Mouse (Mus musculus): ENCODE results near the gene Xrcc6.
"Not testable (repeated sequence)": the region's sequence is repeated elsewhere in the genome, so short reads cannot be mapped to it uniquely, and the experiment has no call there.

Xrcc6 gene

GRCm38 (mm10) chr15:81966062-81966829 is 21.4 kb upstream of the Xrcc6 start:
- DNase-seq (ENCODE audit: low spot score in 2 of 2): no peak

DNA sequence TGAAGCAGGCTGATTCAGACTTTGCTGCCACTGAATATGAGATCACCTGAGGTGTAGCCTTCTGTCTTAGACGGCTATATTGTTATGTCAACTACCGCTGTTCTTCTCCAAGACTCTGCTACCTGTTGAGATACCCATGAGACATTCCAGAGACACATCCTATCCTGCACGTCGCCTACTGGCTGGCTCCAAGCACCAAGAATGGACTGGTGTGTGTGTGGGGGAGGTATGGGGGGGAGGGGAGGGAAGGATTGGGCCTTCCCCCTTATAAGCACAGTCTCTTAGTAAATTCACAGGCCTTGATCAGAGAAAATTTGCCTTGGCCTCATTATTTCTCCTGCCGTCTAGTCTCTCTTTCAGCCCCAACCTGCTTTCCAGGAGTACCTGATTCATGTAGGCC is 19.8 kb upstream of the Xrcc6 start:
- DNase-seq (ENCODE audit: low spot score in 2 of 2): no peak

DNA sequence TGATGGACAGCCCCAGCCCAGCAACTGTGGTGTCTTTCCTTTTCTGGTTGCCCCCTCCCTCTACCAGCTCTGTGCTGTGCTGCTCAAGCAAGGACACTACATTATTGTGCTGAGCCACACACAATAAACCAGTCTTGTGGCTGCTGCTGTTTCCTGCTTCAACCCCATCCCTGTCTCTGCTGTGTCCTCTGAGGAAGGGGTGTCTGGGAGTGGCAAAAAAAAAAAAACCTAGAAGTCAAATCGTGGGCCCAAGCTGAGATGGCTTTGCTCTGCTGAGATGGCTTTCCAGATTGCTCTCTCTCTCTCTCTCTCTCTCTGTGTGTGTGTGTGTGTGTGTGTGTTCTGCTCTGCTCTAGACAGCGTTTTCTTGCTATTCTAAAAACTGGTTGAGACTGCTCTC is 19.2 kb upstream of the Xrcc6 start:
- DNase-seq (ENCODE audit: low spot score in 2 of 2): no peak

DNA sequence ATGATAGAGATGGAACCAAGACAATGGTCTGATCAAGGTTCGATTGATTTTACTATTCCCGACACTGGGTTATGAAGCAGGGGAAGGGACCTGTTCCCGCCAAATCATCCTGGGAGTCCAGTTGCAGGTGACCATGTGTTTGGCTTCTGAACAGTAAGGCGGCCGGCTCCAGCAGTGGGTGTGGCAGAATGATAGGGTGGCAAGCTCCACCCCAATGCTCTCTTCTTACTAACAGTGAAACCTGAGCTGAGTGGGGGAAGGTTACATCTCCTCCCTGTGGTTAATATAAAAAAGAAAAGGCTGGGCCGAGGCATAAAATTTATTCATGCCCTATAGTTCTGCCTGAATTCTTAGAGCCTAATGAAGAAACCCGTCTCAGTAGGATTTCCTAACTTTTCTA is 18.5 kb upstream of the Xrcc6 start:
- no peak for DNase-seq (ENCODE audit: low spot score in 2 of 2)

- DNase-seq (ENCODE audit: low spot score in 2 of 2): not testable (repeated sequence)
Measured at GRCm38 (mm10) chr15:81969635-81970034, 18.0 kb upstream of the Xrcc6 start.

- DNase-seq (ENCODE audit: low spot score in 2 of 2): not testable (repeated sequence)
Measured at GRCm38 (mm10) chr15:81970498-81970897, 17.1 kb upstream of the Xrcc6 start.

GRCm38 (mm10) chr15:81975156-81975555 is 12.5 kb upstream of the Xrcc6 start:
- DNase-seq (ENCODE audit: low spot score in 2 of 2): not testable (repeated sequence)

DNA sequence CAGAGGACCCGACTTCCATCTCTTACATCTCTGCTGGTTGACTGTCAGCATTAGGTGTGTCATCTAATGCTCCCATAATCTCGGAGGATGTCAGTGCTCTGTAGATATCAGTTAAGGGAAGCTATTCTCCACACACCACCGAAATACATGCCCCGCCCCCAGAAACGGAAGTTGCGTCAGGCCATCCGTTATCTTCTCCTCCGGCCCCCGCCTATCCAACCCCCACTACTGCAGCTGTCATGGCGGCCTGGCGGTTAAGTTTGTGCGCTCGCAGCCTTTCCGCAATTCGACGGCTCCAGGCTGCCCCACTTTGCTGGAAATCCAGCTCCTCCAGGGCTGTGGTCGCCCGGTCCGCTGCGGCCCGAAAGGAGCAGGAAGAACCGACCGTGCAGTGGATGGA is 7.3 kb upstream of the Xrcc6 start, which contains the start of gene 1700029P11Rik:
Gene 1700029P11Rik (plus strand): TSS at position 220 of the 400 bp plus-strand sequence.
- DNase-seq (ENCODE audit: low spot score in 2 of 2): no peak

DNA sequence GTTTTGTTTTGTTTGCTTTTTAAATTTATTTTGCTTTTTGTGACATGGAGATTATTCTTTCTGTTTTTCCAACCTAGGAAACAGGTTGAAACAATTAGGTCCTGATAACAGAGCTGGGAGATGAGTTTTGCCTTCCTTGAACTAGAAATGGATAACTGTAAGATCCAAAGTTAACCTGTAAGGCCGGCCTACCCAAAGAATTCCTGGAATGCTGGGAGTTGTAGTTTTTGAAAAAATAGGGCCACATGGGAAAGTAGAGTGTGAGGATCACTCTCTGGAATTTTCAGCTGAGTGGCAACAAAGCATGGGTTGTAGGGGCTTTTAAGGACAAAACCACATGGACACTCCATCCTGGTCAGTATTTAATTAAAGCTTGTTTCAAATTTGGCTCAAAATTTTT is 5.5 kb upstream of the Xrcc6 start:
- no peak for DNase-seq (ENCODE audit: low spot score in 2 of 2)

GRCm38 (mm10) chr15:81985267-81986161 is 2.1 kb upstream of the Xrcc6 start:
- DNase-seq (ENCODE audit: low spot score in 2 of 2): no peak

- DNase-seq (ENCODE audit: low spot score in 2 of 2): peak; percentile 42 to 91
Measured at GRCm38 (mm10) chr15:81989371-81990062, 1.9 kb downstream of the Xrcc6 start.

DNA sequence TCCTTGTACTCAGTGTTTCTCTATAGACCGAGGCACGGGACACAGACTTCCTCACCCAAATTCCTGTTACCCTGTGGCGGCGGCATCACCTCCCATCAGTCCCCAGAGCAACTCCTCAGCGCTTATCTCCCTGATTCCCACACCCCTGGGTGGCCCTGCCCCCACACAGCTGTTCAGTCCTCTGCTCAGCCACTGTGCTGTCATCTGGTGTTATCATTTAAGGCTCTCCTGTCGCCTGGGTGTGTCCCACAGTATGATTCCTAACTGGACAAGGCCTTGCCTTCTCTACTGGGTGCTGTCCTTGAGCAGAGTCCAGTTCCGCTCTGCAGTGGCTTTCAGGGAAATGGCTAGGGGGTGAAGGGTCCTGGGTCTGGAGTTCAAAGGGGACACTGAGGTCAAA is 2.9 kb downstream of the Xrcc6 start:
- DNase-seq (ENCODE audit: low spot score in 2 of 2): no peak

GRCm38 (mm10) chr15:81993992-81994391 is 6.4 kb downstream of the Xrcc6 start:
- no peak for DNase-seq (ENCODE audit: low spot score in 2 of 2)

- DNase-seq (ENCODE audit: low spot score in 2 of 2): no peak
Measured at GRCm38 (mm10) chr15:82004257-82004656, 16.6 kb downstream of the Xrcc6 start.

DNA sequence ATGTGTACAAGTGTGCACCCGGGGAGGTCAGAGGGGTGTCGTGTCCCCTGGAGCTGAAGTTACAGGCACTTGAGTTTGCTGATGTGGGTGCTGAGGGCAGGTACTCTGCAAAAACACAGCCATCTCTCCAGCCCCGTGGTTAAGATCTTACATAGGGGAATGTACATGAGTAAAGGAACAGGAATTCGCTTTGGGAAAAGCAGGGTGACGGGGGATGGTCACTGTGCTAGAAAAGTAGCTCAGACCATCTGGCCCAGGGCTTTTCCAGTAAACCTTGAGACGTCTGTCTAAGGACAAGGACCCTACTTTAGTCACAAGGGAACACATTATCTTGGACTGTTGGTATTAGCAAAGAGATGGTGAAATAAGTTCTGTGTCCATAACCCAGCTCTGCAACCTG is 24.3 kb downstream of the Xrcc6 start:
- DNase-seq (ENCODE audit: low spot score in 2 of 2): no peak

DNA sequence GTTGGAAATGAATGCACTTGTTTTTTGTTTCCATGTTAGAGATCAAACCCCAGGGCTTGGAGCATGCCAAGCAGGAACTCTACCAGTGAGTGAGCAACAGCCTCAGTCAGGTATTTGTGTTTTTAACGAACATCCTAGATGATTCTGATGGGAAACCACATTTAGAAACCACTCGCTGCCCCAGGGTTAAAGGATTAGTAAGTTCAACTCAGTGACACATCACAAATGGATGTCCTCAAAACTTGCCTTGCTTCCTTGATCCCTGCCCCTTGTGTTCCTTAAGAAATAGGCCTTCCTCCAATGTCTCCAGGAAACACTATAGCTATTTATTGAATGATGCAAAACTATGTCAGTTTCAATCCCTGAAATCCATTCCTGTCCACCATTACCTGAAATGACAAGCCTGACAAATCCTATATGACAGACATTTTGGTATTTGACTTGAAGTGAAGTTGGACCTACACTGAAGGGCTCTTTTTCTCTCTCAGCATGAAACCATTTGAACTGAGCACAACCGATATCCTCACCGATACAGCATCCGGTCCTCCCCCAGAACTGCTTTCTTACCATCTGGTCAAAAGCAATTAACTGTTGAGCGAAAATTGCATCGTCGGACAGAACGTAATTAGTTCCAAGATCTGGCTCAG is 27.2 kb downstream of the Xrcc6 start:
- DNase-seq (ENCODE audit: low spot score in 2 of 2): no peak

DNA sequence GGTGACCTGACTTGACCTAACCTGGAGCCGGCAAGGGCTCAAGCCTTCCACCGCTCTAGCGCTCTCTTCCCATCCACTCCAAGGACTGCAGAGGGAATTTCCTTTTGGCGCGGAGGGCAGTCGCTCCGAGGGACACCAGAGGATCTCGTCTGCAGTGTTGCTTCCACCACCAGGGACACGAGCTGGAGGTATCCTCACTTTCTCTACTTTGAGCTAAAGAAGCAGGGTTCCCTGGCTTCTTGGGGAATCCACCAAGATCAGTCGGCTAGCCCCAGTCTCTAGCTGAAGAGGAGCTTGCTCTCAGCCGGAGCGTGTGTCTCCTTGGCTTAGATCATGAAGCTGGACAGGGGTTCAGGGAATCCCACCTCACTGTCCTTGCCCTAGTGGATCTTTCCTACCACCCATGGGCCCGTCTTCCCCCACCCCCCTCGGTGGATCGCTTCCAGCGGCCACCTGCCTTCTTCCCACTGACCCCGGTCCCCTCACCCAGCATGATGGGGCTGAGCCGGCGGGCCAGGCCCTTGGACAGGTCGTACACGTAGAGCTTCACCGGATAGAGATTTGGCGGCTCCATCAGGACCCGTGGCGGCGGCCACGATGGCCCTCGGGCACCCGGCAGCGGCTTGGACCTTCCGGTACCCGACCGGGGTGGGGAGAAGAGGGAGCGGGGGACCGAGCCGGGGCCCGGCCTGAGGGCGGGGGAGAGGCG is 27.9 kb downstream of the Xrcc6 start:
- peak in 1 of 2 experiments; percentile 31 for DNase-seq (ENCODE audit: low spot score in 2 of 2)

GRCm38 (mm10) chr15:82016101-82016808 is 28.6 kb downstream of the Xrcc6 start:
- peak; percentile 98 to 99 for DNase-seq (ENCODE audit: low spot score in 2 of 2)

- DNase-seq (ENCODE audit: low spot score in 2 of 2): no peak
Measured at GRCm38 (mm10) chr15:82016830-82017229, 29.2 kb downstream of the Xrcc6 start.

- DNase-seq (ENCODE audit: low spot score in 2 of 2): no peak
Measured at GRCm38 (mm10) chr15:82017461-82017860, 29.8 kb downstream of the Xrcc6 start.
